Mouse (Mus musculus): Measurements from ENCODE around the gene Gpm6b. TPM values are rescaled to one million over a fixed set of nuclear protein-coding genes. Genes with fewer than 3 reads are reported as not detected.

The Gpm6b gene
- not detected for total RNA-seq (2023)

GRCm38 (mm10) chrX:166238831-166239460 lies at the start of gene Gpm6b:
TSS of gene Gpm6b (plus strand) at chrX:166238911.

Other genes with a start within 250 kb of the Gpm6b start
- gene Gemin8, start 68.5 kb upstream of the Gpm6b start, total RNA-seq (2023), result 1 to 10 TPM; 2.1 to 3.9 TPM
- gene Trappc2, start 201.7 kb downstream of the Gpm6b start, total RNA-seq (2023), result 1 to 10 TPM; 7.1 to 7.2 TPM
- gene Ofd1, start 201.8 kb downstream of the Gpm6b start, total RNA-seq (2023), result 1 to 10 TPM; 6.4 to 6.8 TPM
- gene Rab9, start 241.0 kb downstream of the Gpm6b start, total RNA-seq (2023), result 10 to 100 TPM; 15.6 to 16.3 TPM

Measured in neutrophil, adult 83 days (primary cell).